Mouse (Mus musculus) induced T-regulatory cell, adult 2 months (primary cell): ENCODE measurements at regions not wholly inside any gene's neighbourhood (a gene's known extent, or its start where the extent isn't known, plus 50 kb on each side); places are given as distances from the start of the nearest gene placed in this dataset.

Source experiments
- DNase-seq: peaks from one replicate; pipeline ENCODE4 v3.0.0-alpha.2; 2012; ENCODE audit warnings: low read depth

DNA sequence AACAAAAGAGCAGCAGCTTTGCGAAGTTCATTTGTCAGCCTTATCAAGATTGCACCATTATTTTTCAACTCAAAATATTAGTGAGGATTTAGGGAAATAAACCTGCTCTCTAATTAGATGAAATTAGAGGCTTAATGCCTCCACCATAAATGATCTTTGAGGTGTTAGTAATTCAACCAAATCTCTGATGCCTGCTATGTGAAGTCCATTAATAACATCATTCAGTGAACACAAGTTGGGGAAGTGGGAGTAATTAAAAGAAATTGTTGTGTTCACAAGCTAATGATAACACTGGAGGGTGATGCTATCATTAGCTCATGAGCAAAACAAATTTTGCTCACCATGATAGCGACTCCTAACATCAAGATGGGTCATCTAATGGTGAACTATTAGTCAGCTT, 246.0 kb downstream of the Ttc6 start:
- DNase-seq = no peak

DNA sequence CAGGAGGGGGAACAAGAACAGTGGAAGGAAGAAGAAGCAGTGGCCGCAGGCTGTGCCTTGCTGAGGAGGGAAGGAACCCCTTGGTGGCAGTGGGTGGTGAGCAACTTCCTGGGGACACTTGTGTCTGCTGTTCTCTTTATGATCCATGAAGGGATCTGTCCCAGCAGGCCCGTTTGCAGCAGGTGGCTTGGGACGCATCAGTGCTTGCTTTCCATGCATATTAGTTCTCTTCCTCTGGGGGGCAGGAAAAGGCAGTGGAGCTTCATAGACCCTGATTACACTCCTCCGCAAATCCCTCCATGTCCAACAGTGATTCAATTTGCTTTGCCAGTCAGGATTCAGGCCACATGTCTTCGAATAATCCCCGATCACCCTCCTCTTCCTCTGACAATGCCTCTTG, 259.9 kb downstream of the Ttc6 start:
- no peak for DNase-seq

DNA sequence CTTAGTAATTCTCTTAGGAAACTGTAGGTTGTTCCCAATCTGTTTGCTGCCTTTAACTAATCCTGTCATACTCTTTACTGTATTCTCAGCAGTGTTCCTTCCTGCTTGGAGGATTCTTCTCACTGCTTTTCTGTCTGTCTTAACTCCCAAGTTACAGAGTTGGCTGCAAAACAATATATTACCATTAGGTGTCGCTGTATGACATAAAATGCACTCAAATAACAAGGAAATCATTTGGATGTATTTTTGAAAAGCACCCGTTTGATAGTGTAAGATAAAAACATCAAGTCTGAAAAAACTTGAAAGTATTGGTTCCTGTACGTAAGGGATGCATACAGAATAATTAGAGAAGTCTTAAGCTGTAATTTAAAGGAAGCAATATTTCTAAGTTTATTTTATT, 261.8 kb downstream of the Ttc6 start:
- DNase-seq = peak; percentile 26

DNA sequence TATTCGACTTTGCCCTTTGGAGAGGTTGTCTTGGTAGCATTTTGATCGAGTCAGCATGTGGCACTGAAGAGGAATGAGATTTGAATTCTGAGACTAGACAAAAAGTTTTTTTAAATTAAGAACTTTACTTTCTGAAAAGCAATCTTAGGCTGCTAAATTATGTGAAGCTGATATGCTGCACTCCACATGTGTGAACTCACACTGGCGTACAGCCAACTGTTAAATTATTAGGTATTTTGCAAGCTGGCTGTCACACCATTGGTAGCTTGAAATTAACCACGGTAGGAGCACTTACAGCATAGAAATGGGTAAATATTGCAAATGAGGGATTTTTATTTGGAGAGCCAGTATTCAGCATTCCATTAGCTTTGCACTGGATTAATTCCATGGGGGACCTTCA, 278.9 kb downstream of the Ttc6 start:
- no peak for DNase-seq

DNA sequence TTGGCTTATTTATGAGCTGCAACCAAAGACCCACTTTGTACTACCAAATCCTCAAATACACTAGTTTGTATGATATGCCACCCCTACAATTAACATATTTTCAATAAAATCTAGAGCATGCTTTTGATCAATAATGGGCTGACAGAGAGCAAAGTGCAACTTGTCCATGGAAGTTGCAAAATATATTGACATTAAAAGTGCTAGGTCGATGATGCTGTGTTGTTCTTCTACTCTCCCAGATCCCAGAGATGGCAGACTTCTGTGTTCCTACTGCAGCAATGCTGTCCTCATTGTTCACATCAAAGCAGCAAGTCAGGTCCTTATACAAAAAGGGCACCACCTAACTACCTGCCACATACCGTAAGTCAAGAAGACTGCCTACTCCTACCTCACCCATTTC, 307.1 kb downstream of the Ttc6 start:
- no peak for DNase-seq

DNA sequence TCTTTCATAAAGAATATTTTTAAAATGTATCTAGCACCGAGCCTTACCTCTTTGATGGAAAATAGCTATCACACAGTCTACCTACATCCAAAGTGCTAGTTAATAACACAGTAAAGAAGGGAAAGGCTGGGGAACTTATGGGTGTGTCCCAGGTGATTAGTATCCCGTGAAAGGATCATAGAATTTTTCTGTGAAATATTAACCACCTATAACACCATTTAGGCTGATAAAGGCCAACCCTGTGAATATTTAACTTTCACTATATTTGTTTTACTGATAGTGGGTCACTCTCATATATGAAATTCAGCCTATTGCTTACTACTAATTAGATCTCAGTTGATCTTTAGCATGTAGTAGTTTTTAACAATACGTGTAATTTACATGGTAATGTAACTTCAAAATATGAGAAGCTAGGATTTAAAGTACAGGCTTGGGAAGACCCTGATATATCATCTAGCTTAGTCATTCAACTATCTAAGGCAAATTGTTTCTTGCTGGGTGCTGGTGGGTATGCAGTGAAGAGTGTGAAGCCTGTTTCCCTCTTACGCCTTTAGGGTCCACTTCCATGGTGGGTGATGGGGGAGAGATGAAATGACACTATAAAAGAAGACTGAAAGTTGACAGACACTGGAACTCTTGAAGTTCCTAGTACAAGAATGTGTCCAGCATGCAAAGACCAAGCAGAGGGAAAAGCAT, 320.6 kb upstream of the Sstr1 start:
- DNase-seq = no peak

DNA sequence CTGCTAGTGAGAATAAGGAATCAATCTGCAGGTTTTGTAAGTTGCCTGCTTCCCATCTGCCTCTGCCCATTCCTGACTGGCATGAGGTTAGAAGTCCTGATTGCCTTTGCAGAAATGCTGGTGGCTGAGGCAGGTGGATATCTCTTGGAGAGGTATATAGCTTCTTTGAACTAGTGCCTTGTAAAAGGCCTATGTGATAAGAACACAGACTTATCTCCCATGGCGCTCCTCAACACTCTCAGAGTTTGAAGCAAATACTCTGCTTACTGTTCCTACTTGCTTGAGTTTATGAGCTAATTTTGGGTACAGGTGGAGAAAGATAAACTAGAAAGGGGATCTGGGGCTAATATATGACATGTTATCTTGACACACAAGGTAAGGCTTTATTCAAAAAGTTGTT, 320.0 kb upstream of the Sstr1 start:
- no peak for DNase-seq

DNA sequence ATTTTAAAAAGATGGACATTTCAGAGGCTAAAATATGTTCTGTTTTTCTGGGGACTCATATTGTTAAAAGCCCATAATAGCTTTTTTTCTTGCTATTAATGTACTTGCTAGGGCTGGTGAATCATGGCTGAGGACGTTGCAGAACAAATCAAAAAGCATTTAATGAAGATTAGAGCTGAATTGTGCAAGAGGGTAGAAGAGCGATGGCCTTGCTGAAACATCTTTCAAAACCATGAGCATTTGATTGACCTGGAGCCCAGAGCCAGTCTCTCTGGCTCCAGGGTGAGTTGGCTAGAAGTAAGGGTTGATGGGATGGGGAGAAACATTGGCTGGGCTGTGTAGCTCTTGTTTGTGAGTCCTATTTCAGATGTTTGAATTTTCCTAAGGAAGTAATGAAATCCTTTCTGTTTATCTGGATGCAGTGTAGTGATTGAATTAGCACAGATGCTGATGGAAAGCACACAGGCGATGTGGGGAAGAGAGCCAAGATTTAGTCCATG, 313.8 kb upstream of the Sstr1 start:
- DNase-seq = no peak

DNA sequence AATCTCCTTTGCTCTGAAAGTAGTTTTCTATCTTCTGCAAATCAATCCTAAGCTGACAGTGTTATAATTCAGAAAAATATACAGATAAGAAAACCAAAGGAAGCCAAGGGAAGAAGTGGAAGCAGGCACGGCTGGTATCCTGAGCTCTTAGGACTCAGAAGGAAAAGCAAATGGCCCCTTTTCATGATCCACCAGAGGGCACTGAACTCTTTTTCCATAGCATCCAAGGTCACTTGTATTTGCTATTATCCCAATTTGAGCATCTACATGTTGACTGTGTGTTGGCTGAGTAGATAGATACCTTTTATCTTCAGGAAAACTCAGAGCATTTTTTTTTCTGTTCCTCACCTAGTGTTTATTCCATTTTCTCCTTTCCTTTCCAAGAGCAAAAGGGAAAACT, 306.9 kb upstream of the Sstr1 start:
- no peak for DNase-seq

DNA sequence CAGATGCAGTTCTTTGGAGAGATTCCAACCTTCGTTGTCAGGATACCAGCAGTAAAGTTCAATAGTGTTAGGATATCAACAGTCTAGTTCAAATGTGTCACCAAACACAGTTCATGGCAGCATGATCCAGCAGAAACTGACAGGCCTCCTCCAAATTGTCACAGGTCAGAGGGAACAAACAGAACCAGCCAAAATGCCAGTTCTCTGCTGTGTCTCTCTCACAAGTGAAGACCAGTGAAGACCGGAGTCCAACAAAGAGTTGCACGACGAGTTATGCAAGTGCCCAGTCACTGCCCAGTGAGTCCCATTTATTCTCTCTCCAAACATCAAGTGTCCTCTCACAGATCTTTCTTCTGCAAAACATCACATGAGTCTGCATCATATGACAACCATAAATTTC, 293.4 kb upstream of the Sstr1 start:
- no peak for DNase-seq

DNA sequence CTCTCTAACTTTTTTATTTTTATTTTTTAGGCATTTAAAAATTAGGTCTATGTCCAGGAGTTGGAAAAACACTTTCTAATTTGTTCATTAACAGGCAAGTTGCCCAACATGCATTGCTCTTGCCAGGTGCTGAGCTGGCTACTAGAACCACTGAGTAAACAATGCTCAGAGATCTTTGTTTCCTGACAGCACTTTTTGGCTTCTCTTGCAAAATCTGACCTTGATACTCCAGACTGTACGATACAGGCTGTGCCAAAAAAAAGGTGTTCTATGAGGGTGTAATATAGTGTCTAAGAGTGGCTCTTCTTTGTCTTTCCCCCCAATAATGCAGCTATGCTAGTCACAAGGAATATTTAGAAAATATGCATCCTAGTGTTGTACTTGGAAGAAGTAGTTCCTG, 289.5 kb upstream of the Sstr1 start:
- no peak for DNase-seq

DNA sequence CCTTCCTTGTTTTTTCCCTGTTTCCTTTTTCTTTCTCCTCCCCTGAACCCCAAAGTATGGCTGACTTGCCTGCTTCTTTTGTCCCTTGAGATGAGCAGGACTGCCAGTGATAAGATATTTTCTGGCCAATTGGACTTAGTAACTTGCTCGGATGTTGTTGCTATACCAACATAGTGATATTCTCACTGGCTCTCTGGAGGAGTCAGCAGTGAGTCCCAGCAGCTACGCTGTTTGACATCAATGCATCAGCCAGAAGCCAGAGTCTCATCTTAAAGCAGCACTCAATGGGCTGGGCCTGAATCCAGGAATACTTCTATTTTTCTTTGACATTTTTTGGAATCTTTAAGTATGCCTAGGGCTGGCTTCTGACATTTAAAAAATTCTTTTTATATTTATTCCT, 287.1 kb upstream of the Sstr1 start:
- no peak for DNase-seq

DNA sequence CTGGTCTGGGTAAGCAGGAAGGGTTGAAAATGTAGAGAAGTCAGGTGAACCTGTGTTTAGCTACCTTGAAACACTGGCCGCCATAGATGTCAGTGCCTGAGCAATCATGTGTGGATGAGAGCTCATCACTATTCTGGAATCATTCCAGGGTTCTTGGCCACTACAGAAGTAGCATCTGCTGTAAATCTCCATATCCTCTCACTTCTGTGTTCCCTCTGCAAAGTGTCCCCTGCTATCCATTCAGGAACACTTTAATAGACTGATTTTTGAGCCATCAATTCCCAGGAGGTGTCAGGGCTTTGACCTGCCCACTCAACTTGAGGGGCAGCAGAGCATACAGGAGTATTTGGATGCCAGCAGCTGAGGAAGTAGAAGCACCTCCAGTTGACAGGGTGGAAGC, 284.7 kb upstream of the Sstr1 start:
- no peak for DNase-seq

DNA sequence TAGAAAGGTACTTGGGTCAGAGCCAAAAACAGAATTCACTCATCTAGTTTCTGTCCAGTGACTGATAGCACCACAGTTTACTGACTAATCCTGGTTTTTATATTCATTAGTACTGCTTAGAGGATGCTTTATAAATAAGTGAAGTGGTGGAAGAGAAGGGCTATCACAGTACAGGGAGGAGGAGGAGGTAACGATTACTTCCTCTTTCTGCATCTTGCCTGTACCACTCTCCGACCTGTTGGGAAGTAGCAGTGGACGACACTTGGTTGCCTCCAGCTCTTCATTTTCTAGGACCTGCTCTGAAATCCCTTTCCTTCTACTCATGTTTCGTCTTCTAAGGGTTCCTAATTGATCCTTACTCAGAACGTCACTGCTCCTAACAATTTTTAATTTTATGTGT, 283.5 kb upstream of the Sstr1 start:
- no peak for DNase-seq

DNA sequence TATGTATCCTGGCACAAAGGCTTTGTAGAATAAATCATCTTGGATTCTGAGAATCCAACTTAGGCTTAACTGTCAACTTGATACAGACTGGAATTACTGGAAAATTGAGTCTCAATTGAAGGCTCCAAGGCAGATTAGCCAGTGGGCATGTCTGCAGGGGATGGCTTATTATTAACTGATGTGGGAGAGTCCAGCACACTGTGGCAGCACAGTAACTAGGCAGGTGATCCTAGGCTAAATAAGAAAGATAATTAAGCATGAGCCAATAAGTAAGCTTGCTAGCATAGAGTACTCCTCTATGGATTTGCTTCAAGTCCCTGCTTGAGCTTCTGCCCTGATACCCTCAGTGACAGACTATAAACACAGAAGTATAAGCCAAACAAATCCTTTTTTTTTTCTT, 279.7 kb upstream of the Sstr1 start:
- DNase-seq = no peak

DNA sequence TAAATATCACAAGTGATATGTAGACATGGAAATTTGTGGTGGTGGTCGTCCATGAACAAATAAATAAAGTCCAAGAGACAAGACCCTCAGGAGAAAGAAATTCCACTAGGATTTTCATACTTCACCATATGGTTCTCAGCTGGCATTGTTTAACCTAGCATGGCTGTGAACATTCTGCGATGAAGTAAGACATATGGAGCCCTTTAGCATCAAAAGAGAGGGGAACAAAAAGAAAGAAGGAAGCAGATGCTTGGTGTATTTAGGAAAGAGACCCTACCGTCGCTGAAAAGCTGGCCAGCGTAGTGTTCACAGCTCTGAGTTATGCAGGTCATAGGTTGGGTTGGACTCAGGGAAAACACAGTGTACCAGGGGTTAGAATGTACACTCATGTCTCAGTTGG, 261.7 kb upstream of the Sstr1 start:
- no peak for DNase-seq

DNA sequence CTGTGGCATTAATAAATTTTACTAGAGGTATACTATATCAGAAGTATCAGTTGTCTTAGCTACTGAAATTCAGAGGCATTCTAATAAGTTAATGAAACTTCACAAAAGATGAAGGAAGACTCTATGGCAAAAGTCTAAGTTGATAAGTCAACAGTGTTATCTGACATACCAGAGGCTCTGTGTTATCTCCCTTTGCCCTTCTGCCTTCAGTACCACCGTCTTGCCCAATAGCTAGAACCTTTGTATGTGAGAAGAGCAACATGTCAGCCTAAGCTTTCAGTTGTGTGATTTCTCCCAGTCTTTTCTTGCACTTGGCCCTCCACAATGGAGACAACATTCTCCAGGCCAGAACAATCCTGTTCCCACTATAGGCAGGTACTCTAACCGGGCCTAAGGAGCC, 253.0 kb upstream of the Sstr1 start:
- no peak for DNase-seq

DNA sequence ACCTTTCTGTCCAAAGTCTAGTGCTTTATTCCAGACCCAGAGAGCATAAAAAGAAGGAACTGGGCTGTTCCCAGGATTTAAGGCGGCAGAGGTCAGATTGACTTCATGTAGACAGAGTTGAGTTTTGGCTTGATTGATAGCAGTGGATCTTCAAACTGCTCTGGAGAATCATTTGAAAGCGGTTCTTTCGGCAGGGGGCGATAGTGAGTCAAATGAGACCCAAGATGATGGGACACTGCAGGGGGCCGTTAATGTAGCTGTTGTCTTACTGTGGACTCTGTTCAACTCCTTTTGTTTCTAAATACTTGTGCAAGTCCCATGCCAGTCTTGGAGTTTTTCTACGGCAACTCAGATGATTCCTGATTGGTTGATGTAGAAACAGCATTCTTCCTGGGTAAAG, 251.4 kb upstream of the Sstr1 start:
- DNase-seq = no peak

DNA sequence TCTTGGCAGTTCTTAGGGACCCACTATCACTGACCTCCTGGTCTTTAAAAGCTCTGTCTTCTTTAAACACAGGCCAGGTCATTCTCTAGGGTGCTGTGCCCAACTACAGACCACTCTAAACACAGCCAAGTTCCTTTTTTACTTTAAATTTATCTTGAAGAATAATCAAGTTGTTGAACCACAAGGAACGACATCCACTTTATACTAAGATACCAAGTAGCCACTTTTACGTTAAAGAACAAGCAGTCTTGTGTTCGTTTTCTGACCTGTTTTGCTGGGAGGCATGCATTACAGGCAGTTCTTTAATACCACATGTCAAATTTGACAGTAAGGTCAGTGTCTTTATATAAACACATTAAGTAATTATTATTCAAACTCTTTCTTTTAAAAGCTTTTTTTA, 242.4 kb upstream of the Sstr1 start:
- DNase-seq = no peak

DNA sequence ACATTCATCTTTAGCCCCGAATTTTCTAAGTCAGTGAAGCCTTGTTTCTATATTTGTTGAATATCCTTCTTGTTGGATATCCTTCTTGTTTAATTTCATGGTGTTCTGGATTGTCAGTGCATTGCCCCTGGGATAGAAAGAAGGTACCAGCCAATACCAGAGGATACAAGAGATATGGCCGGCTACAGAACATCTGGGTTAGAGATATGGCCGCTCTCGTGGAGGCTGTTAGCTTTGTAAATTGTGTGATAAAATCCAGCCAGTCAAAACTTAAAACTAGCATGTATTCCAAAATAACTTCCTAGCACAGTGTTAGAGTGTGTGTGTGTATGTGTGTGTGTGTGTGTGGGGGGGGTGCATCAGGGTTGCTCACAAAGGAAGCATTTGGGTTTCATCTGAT, 241.4 kb upstream of the Sstr1 start:
- no peak for DNase-seq

DNA sequence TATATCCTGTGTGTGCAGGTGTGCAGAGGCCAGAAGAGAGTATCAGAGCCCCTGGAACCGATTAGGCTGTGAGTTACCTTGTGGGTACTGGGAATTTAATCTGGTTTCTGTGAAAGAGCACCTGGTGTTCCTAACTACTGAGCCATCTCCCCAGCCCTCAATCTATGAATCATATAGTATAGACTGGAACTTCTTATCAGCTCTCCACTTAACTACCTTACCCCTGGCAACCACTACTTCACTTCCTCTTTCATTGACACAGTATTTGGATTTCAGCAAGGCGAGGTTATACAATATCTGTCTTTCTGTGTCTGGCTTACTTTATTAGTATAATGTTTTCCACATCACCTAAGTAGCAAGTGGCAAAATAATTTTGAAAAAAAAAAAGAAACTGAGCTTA, 239.1 kb upstream of the Sstr1 start:
- DNase-seq = no peak
